Mouse (Mus musculus): ENCODE data around the gene Fem1b.
"Not testable (repeated sequence)": the region's sequence is repeated elsewhere in the genome, so short reads cannot be mapped to it uniquely, and the experiment has no call there.

Gene Fem1b

DNA sequence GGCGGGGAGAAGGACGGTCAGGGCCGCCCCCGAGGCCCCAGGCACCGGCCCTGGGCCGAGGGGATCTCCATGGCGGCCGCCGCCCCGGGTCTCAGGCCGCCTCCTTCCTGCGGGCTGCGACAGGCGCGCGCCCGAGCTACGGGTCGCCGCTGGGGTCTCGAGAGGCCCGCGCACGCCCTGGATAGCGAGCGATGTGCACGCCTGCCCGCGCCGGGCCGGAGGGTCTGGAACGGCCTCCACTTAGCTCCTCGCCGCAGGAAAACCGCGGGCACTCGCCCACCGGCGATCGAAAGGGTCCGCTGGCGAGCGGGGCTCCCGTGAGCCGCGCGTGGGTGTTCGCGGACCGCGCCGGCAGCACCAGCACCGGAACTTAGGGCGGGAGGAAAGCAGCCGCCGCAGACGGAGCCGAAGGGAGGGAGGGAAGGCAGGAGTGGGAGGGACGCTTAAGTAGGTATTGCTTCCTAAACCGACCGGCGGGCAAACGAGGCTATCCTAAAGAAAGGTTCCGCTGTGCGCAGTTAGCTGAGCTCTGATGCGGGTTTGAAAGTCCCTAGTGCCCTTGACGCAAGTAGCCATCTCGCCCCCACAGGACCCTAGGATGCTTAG is at the start of gene Fem1b:
TSS of gene Fem1b (minus strand) at position 419 of the 606 bp plus-strand sequence.
- DNase-seq (ENCODE audit: low spot score): peak; percentile 92

DNA sequence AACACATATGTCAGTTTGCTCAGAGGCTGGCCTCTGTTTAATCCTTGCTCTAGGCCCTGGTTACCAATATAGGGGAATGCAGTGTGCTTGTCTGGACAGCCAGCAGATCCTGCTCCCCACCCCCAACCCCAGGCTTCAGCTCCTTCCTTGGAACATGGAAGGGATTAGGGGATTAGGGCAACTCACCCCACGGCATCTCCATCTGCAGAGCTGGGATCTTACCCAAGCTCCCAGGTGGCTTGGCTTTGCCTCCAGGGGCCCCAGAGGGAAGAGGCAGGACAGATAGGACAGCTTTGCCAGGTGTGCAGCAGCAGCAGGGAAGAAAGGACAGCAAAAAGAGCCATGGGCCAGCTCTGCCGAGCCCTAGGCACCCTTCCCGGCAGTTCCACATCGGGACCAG is 49.1 kb upstream of the Fem1b start:
- no peak for DNase-seq (ENCODE audit: low spot score)

DNA sequence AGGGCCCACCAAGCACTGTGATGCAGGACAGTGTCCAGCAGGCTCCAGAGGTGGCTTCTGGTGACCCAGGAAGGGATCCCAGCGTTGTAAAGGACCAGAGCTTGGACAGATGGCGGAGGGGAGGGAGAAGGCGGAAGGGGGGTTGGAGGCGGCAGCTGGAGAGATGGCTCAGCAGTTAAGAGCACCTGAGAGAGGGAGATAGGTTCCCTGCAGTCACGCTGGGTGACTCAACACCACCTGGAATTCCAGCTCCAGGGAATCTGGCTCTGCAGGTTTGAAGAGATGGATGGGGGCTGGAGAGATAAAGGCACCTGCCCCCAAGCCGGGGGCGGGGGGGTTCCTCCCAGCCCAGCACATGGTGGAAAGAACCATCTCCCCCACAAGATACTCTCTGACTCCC is 48.4 kb upstream of the Fem1b start:
- DNase-seq (ENCODE audit: low spot score): not testable (repeated sequence)

DNA sequence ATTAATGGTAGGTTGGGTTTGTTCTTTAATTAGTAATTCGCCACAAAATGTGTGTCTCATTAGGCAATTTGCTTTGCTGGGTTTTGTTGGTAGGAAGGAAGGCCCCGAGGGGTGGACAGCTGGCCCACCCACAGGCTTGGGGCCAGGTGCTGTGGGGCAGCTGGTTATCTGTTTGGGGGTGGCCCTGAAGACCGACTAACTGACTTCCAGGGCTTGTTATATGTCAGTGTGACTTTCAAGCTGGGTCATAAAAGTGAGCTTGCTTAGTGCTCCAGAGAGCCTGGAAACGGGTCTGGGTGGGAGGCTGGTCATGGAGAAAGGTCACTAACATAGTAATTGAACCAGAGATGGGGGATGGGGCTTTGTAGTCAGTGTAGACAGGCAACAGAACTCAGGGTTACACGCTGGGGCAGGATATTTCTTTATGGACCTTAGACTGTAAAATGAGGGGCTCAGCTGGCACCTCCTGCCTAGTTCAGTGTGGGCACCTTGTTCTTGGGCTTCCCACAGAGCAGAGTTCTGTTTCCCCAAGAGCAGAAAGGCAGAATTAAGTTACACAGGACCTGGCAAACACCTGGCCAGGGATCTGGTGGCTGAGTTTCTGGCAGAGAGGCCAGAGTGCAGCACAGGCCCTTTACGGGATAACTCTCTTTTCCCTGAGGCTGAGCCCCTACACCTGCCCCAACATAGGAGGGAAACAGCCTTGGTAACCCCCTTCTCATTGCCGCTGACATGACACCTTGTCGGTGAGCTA is 46.7 kb upstream of the Fem1b start:
- no peak for DNase-seq (ENCODE audit: low spot score)

DNA sequence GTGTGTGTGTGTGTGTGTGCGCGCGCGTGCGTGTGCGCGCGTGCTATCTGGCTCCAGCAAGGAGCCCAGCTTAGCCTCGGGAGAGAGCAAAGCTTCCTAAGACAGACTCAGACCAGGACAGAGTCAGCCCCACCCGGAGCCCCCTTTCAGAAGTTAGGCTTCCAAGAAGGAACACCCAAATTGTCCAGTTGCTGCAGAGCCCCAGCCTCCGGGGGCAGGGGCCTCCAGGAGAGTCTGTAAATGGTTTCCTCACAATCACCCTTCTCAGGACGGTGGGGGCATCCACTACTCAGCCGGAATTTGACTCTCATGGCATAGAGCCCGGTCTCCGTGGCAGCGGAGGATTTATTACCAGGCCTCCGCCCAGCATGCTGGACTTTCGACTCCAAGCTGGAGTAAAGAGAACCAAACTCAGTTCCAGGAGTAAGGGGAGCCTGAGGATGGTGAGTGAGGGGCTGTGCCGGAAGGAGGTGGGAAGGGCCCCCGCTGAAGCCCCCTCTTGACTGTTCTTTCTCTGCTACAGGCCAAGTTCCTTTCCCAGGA is 46.1 kb upstream of the Fem1b start, which contains the start of gene Calml4:
TSS of gene Calml4 (plus strand) at position 362 of the 543 bp plus-strand sequence.
- DNase-seq (ENCODE audit: low spot score): peak; percentile 46

DNA sequence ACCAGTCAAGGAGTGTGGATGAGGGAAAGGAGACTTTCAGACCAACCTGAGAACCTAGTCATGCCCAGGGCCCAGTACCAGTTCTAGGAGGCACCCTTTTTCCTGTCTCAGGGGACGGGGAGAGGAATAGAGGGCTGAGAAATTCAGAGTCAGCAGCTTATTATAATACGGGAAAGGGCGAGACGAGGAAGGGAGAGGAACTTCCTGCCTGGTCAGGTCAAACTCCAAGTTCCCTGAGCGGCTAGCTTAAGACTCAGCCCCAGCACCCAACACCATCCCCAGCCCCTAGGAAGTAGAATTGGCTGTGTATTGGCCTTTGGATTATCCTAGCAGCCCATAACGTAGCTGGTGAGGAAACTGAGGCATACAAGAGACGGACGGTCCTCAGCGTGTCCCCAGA is 45.5 kb upstream of the Fem1b start:
- no peak for DNase-seq (ENCODE audit: low spot score)

DNA sequence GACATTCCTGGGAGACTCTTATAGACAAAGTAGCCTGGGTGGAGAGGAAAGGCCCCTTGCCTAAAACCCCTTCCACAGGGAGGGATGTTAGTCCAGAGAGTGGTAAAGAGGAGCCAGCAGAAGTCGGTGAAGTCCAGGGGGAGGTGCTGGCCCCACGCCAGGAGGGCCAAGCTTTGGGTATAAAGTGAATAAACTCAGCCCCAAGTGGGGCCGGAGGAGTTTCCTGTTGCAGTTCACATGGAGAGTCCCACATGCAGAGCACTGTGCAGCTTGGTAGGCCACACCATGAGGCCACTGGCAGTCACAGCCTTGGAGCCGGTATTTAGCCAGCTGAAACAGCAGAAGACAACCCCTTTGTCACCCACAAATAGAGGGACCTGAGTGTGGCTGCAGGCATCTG is 42.7 kb upstream of the Fem1b start:
- DNase-seq (ENCODE audit: low spot score): no peak

DNA sequence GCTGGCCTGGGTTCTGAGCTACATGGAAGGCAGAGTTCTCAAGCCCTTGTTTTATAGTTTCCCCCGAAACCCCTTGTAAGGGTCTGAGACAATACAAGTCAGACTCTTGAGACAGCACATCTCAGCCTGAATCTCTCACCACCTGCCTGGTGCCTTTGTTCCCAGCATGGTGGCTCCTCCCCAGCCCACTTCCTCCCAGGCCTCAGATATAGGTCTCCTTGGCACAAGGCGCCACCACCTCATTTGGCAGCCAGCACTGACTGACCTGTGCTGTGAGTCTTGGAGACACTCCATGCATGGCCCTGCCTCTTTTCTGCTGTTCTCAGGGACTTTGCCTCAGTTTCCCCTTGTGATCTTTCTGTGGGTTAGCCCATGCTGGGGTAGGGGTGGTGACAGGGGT is 39.8 kb upstream of the Fem1b start:
- no peak for DNase-seq (ENCODE audit: low spot score)

DNA sequence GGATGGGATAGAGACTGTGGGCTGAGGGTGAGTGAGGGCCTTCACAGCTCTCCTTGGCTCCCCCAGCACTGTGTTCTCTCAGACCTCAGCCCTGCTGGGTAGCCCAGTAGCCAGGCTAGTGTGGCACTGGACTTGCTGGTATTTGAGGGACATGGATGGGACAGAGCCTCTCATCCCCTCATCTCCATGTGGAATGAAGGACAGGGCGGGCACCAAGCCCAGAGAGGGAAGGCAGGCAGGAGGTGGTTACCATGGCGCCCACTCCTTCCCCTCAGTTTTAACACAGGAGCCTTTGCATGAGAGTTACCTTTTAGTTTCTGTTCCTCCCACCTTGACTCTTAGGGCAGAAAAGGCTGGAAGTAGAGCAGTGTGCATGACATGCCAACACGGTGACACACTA is 36.9 kb upstream of the Fem1b start:
- DNase-seq (ENCODE audit: low spot score): no peak

DNA sequence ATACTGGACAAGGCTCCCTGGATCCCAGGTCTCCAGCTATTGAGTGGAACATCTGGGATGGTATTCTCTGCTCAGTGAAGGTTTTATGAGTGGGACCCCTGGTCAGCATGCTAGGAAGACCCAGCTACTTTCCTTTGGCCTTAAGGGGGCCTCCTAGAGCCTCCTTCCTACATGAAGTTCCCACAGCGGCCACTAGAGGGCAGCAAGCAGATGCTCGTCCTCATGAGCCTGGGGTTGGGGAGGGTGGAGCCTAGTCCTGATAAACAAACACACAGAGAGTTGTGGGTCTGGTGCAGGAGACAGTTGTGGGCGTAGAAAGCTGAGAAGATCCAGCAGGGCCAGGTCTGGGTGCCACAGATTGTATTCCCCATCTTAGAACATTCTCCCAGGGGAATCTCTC is 36.0 kb upstream of the Fem1b start:
- peak; percentile 73 for DNase-seq (ENCODE audit: low spot score)

DNA sequence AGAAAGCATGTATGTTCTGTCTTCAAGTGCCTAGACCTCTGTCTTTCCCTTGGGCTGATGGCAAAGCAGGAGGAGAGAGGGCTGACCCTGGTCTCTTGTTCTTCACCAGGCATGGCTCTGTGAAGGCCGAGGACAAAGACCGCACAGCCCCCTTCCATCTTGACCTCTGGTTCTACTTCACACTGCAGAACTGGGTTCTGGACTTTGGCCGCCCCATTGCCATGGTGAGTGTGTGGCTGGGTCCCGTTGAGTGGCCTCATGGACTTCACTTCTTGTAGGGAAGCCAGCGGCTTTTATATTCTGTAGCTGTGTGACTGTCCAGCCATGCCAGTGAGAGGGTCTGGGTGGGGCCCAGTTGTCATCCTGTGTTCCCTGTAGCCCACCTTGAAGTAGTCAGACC is 32.7 kb upstream of the Fem1b start:
- peak; percentile 2 for DNase-seq (ENCODE audit: low spot score)

DNA sequence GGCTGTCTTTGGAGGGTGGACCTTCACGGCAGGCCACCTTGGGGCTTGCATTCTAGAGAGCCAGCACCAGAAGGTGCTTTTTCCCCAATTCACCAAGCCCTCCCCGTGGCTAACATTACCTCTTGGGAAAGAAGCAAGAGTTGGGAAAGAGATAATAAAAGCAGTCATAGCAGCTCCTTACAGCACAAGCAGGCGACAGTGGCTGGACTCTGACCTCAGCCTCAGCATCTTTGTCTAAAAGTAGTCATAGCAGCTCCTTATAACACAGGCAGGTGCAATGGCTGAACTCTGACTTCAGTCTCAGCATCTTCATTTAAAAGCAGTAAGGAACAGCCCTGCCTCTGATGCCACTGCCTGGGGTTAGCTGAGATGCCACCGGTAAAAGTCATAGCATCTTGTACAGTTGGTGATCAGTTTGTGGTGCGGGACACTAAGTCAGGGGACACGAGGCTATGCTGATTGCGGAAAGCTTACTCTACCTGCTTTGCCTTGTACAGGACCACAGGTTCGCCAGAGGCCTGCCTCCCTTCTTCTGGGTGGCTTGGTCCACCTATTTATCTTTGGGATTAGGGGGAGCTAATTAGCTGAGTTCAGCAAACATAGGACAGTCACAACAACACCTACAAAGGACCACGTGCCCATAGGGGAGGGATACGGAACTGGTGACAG is 31.8 kb upstream of the Fem1b start:
- DNase-seq (ENCODE audit: low spot score): peak; percentile 2

DNA sequence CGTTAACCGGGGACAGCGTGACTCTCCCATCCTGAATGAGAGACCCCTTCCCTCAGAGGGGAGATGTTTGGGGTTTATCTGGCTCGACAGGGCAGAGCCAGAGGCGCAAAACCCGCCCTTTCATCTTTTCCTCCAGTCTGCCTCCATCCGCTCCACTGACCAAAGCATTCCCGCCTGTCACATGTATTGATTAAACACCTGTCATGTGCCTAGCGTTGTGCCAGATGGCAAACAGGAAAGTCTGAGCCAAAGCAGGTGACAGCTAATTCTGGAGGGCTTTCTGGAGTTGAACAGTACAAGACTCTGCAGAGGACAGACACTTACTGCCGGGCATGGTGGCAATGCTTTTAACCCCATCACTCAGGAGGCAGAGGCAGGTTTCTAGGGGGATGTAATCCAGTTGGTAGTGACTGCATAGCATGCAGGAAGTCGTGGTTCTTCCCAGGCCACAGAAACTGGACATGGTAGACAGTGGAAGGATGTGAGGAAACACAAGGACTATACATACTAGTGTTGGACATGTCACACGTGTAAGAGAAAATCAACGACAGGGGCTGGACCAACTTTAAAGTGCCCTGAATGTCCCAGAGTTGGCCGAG is 27.5 kb upstream of the Fem1b start:
- no peak for DNase-seq (ENCODE audit: low spot score)

DNA sequence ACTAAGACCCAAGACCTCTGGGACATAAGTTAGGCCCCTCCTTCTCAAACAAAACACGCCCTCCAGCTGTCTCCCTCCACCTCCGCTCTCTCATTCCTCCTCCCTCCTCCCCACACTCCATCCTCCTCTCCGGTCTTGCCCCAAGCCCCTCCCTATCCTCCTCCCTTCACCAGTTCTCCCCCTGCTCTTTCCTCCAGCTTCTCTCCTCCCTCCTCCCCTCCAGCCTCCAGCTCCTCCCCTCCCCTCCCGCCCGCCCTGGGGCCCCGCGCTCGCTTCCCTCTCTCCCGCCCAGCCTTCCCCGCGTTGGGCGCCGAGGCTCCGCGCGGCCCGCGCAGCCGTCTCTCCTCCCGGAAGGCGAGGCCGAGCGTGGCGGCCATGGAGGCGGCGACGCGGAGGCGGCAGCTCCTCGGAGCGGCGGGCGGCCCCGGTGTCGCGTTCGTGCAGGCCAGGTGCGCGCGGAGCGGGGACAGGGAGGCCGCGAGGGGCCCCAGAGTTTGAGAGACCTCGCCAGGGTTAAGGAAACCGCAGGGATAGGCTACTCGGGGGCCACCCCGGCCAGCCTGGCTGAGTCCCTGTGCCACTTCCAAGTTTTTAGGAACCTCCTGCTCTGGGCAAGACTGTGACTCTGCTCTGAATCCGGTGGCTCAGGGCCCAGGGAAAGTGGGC is 26.9 kb upstream of the Fem1b start, which contains the start of gene Cln6:
TSS of gene Cln6 (plus strand) at position 280 of the 666 bp plus-strand sequence.
- peak; percentile 83 for DNase-seq (ENCODE audit: low spot score)

DNA sequence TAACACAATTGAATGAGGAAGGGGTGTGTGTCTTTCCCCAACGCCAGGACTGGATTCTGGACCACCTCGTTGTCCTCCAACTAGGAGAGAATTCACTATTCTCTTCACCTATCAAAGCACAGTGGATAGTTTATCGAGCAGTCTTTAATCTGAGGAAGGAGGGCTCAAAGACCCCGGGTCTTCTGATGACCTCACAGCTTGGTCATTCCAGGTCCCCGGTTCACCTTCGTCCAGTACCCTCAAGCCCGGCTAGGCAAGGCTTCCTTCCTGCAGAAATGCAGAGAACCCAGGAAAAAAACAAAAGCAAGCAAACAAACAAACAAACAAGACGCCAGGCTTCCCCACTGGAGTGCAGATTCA is 26.4 kb upstream of the Fem1b start:
- no peak for DNase-seq (ENCODE audit: low spot score)

DNA sequence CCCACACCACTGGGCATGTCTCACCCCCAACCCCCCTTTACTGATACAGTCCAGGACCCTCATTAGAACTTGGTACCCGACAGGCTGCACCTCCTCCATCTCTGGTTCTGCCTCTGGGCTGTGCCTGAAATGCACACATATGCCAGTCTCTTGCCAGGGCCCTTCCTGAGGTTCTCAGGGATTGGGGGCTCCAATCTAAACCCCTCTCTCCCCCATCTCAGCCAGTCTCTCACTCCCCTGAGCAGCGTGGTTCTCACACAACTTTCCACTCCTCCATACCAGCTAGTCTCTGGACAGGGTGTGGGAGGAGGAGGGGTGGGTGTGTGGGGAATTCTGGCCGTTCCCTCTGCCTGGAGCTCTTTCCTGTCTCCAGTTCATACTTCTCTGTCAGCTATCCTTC is 25.9 kb upstream of the Fem1b start:
- no peak for DNase-seq (ENCODE audit: low spot score)

DNA sequence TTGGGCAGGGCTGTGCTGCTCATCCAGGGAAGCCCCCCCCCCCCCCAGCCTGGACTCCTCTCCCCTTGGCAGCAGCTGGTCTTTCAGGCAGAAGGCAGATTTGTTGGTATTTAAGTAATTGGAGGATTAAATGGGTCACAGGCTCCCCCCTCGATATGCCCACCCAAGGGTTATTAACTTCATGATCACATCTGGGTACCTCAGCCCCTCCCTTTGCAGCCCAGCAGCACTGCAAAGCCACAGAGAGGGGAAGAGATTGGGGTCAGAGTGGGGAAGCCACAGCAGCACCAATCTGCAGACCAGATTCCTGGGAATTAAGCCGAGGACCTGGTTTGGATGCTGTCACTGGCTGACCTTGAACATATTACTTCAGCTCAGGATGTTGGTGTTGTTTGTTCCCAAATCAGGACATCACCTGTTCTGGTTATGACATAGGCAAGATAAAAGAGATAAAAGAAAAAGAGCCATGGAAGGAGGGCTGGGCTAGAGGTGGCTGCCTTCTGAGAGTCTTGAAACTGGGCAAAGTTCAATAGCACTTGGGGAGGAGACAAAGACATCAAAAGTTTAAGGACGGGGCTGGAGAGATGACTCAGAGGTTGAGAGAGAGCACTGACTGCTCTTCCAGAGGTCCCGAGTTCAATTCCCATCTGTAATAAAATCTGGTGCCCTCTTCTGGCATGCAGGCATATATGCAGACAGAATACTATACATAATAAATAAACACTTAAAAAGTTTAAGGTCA is 24.1 kb upstream of the Fem1b start:
- DNase-seq (ENCODE audit: low spot score): no peak

DNA sequence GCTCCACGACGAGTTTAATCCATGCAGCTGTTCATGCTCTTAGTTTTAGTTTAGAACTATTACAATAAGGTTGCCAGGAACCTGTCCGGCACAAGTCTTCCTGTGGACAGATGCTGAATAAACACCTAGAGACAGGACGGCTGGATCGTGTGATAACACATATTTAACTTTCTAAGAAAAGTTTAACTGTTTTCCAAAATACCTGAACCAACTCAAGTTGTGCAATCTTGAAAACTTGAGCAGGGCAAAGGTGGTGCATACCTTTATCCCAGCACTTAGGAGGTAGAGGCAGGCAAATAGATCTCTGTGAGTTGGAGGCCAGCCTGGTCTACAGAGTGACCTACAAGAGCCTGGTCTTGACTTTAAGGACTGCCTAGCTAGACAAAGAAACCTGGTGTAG is 23.2 kb upstream of the Fem1b start:
- no peak for DNase-seq (ENCODE audit: low spot score)

DNA sequence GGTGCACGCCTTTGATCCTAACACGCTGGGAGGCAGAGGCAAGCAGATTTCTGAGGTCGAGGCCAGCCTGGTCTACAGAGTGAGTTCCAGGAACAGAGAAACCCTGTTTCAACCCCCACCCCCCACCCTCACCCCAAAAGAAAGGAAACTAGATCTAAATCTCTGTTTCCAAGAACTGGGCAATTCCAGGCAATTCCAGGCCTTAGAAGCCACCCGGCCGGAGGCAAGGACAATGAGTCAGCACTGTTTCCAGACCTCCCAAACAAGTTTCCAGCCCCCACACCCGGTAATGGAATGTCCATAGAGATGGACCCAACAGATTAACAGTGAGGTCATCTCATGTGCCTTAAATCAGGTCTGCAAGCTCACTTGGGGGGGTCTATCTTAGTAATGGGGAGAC is 18.1 kb upstream of the Fem1b start:
- DNase-seq (ENCODE audit: low spot score): no peak

DNA sequence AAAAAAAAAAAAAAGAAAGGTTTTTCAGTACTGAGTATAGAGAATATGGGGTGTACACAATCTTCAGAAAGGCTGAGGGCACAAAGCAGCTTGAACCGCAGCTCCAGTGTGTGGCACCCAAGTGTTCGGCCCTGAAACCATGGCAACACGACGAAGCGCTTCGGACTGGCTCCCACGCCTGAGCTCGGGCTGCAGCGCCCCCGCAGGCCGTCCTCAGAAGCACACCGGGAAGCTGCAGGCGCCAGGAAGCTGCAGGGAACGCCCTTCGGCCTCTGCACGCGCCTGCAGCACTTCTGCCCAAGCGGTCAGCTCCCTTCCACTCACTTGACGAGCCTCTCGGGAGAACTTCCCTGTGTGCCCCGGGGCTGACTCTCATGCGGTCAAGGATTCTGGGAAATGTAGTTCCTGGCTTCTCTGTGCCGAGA is 16.9 kb upstream of the Fem1b start:
- peak; percentile 95 for DNase-seq (ENCODE audit: low spot score)

DNA sequence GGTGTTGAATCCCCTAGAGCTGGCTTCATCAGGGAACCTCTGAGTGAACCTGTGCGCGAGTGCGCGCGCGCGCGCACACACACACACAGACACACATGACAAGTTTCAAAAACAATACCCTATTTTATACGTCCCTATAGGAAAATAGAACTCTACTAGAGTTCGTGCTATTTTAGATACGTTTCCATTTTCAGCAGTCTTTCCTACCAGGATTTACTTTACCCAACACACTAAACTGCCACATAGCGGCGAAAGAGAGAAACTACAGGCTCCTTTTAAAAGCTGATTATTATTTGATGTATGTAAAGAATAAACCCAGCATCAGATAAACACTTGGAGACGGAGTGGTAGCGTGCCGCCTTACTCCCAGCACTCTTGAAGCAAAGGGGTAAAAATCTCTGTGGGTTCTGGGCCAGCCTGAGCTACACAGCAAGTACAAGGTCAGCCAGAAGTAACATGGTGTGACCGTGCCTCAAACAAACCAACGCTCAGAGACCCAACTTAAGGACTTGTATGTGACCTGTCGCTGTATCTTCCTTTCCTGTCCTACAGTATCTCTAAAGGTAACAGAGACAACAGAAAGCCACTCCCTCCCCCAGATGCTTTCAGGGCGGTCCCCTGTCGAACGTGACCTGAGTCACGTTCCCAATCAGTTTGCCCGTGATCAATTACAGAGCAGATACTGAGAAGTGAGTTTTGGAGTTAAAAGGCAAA is 16.4 kb upstream of the Fem1b start:
- DNase-seq (ENCODE audit: low spot score): no peak

Measured in testis, postnatal 14 days (tissue).